In the genomic region with DNA sequence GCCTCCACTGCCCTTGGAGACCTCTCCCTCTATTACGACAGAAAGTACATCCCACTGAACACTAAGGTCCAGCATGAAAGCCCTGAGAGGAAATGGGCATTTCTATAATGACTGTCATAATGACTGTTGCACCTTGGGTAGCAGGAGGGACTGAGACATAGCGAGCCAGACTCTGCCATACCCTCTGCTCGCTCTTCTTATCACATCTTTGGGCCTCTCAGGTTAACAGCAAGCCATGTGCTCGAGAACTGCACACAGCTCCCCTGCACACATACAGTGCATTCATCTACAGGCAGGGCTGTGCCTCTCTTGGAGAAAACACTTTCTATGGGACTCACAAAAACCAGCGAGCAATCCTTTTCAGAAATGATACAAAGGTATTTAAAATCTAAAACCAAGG, we compare ENCODE assay signal across 31 mouse cellular contexts.
"Had no signal": no experiment of that assay in that cellular context is flagged by ENCODE, and none has a peak within 500 bp of the region (broad histone marks: within the 10 kb centered on the region; RNA-seq: fewer than 3 reads in every experiment).

No protein-coding gene starts in this region.

- H3K4me3 ChIP-seq: limb, embryonic 10.5 days; limb, embryonic 12.5 days; limb, embryonic 13.5 days; limb, embryonic 15.5 days; liver, embryonic 12.5 days; liver, embryonic 13.5 days; liver, embryonic 15.5 days; lung, embryonic 15.5 days; megakaryocyte, embryonic 14.5 days; midbrain, embryonic 10.5 days; midbrain, embryonic 12.5 days; midbrain, embryonic 13.5 days; midbrain, embryonic 15.5 days; myocyte; neural tube, embryonic 12.5 days had no signal

- DNase-seq: left cerebral cortex, postnatal 4 days; liver; liver, embryonic 13.5 days; liver, postnatal 0 days; lung, adult 18-20 months; lung, adult 2 months; lung, embryonic 14.5 days; lung, postnatal 10 days; lung, postnatal 14 days; lung, postnatal 36 days; lung, postnatal 4 days had no signal

- H3K9ac ChIP-seq: limb, embryonic 12.5 days; limb, embryonic 13.5 days; limb, embryonic 15.5 days; liver, embryonic 12.5 days; liver, embryonic 13.5 days; liver, embryonic 14.5 days; liver, embryonic 15.5 days; liver, postnatal 0 days; lung, embryonic 14.5 days; lung, embryonic 15.5 days; midbrain, embryonic 12.5 days; midbrain, embryonic 13.5 days; midbrain, embryonic 15.5 days; neural tube, embryonic 12.5 days had no signal

- H3K27ac ChIP-seq: limb, embryonic 10.5 days; limb, embryonic 12.5 days; limb, embryonic 13.5 days; limb, embryonic 15.5 days; liver, embryonic 12.5 days; liver, embryonic 13.5 days; liver, embryonic 14.5 days; liver, embryonic 15.5 days; lung, embryonic 15.5 days; macrophage; midbrain, embryonic 10.5 days; midbrain, embryonic 12.5 days; midbrain, embryonic 13.5 days; midbrain, embryonic 15.5 days; neural tube, embryonic 12.5 days had no signal

- H3K9me3 ChIP-seq: limb, embryonic 10.5 days; limb, embryonic 12.5 days; limb, embryonic 13.5 days; limb, embryonic 15.5 days; liver, embryonic 12.5 days; liver, embryonic 13.5 days; liver, embryonic 15.5 days; lung, embryonic 15.5 days; midbrain, embryonic 10.5 days; midbrain, embryonic 12.5 days; midbrain, embryonic 13.5 days; midbrain, embryonic 15.5 days; neural tube, embryonic 12.5 days had no signal

- H3K4me1 ChIP-seq: limb, embryonic 10.5 days; limb, embryonic 12.5 days; limb, embryonic 13.5 days; limb, embryonic 15.5 days; liver, embryonic 12.5 days; liver, embryonic 13.5 days; liver, embryonic 15.5 days; lung, embryonic 15.5 days; megakaryocyte, embryonic 14.5 days; midbrain, embryonic 12.5 days; neural tube, embryonic 12.5 days had no signal

- H3K27me3 ChIP-seq: limb, embryonic 12.5 days; limb, embryonic 13.5 days; limb, embryonic 15.5 days; liver, embryonic 12.5 days; liver, embryonic 13.5 days; liver, embryonic 15.5 days; lung, embryonic 15.5 days; megakaryocyte, embryonic 14.5 days; midbrain, embryonic 12.5 days; midbrain, embryonic 13.5 days; midbrain, embryonic 15.5 days; neural tube, embryonic 12.5 days had no signal

- ATAC-seq: liver, embryonic 12.5 days; liver, postnatal 0 days; lung, postnatal 0 days; midbrain, embryonic 13.5 days; midbrain, embryonic 15.5 days; midbrain, embryonic 16.5 days had no signal

- H3K36me3 ChIP-seq: limb, embryonic 10.5 days; limb, embryonic 12.5 days; limb, embryonic 13.5 days; limb, embryonic 15.5 days; liver, embryonic 12.5 days; liver, embryonic 13.5 days; liver, embryonic 15.5 days; lung, embryonic 15.5 days; midbrain, embryonic 10.5 days; midbrain, embryonic 12.5 days; midbrain, embryonic 13.5 days; midbrain, embryonic 15.5 days; neural tube, embryonic 12.5 days had no signal

- H3K4me2 ChIP-seq: limb, embryonic 12.5 days; limb, embryonic 13.5 days; limb, embryonic 15.5 days; liver, embryonic 11.5 days; liver, embryonic 12.5 days; liver, embryonic 13.5 days; liver, embryonic 15.5 days; lung, embryonic 14.5 days; lung, embryonic 15.5 days; midbrain, embryonic 11.5 days; midbrain, embryonic 12.5 days; midbrain, embryonic 13.5 days; midbrain, embryonic 15.5 days; neural tube, embryonic 12.5 days had no signal
